Mouse (Mus musculus): ENCODE data around the gene Lhx2. TPM values are rescaled to one million over a fixed set of nuclear protein-coding genes. Genes with fewer than 3 reads are reported as not detected.

The Lhx2 gene
- 0.15 and 0.28 TPM in 2 replicates for polyA plus RNA-seq (2015; fragmentation: Nextera tagmentation; extraction: Ambion mirVana)

GRCm38 (mm10) chr2:38338990-38339909 is at the start of gene Lhx2:
Lhx2 (plus strand) TSS chr2:38339281.

Other genes starting within 250 kb of the Lhx2 start
- 6.9 and 9.2 TPM in 2 replicates for gene Dennd1a, start 51.9 kb upstream of the Lhx2 start, polyA plus RNA-seq (2015; fragmentation: Nextera tagmentation; extraction: Ambion mirVana)
- gene Nek6, start 172.4 kb downstream of the Lhx2 start, polyA plus RNA-seq (2015; fragmentation: Nextera tagmentation; extraction: Ambion mirVana) = 32.1 and 36.4 TPM in 2 replicates